Mouse (Mus musculus): Measurements from ENCODE around the gene Zfp219.

DNA sequence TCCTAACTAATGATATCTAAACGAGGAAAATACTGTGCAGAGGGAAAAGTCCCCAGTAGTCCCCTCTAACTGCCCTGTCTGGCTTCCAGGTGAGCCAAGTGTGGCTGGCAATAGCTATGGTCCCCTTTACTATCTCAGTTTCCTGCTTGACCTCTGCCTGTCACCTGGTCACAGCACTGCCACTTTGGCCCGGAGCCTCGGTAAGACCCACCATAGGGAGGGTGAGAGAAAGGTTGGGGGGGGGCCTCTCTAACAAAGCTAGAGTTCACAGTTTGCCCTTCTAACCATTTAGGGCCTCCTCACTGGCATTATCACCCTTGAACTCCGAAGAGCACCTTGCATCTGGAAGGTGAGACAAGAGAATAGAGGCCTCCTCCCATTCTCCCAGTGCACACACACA lies 2.9 kb downstream of the Zfp219 start:
- TF ChIP-seq POLR2A (IDR thresholded peaks at IDR 0.05; ENCODE audit: borderline replicate concordance, extremely low read depth, low read depth, low read length) (no peak), CTCF (IDR thresholded peaks at IDR 0.05; ENCODE audit: insufficient read depth, low read length) (no peak)
